Mouse (Mus musculus) liver, embryonic 11.5 days (tissue): ENCODE data around the gene Neu1. TPM values are rescaled to one million over a fixed set of nuclear protein-coding genes. Genes with fewer than 3 reads are reported as not detected.
"Not testable (repeated sequence)": the region's sequence is repeated elsewhere in the genome, so short reads cannot be mapped to it uniquely, and the experiment has no call there.

ENCODE experiments used
- ATAC-seq: fragments of 200-750 bp; cut with Nextera tagmentation; replicated peaks from 2 replicates; pipeline ENCODE4 v1.8.0; 2017; ENCODE audit warnings: moderate number of reproducible peaks, mild to moderate bottlenecking, moderate TSS enrichment, moderate library complexity; ENCODE audit not compliant: low FRiP score
- DNase-seq: peaks from one replicate; pipeline ENCODE4 v3.0.0-alpha.2; 2017; ENCODE audit warnings: low spot score
- H3K27ac ChIP-seq: fragments of 300-500 bp; sonication (generic); 2 replicates; pipeline ENCODE4 v1.5.1; 2014; ENCODE audit warnings: mild to moderate bottlenecking, low read depth, low read length, control low read depth
- H3K27me3 ChIP-seq: fragments of 300-500 bp; sonication (generic); replicated peaks from 2 replicates; pipeline ENCODE4 v1.6.1; 2014; ENCODE audit warnings: low read length, mixed read lengths; ENCODE audit not compliant: control insufficient read depth, insufficient read depth
- H3K36me3 ChIP-seq: fragments of 300-500 bp; sonication (generic); 2 replicates; pipeline ENCODE4 v1.6.1; 2014; ENCODE audit warnings: mild to moderate bottlenecking, low read length, moderate library complexity, mixed read lengths; ENCODE audit not compliant: control insufficient read depth, insufficient read depth
- H3K4me1 ChIP-seq: fragments of 300-500 bp; sonication (generic); replicated peaks from 2 replicates; pipeline ENCODE4 v1.6.1; 2014; ENCODE audit warnings: low read length, mixed read lengths; ENCODE audit not compliant: control insufficient read depth, insufficient read depth
- H3K4me2 ChIP-seq: fragments of 300-500 bp; sonication (generic); 2 replicates; pipeline ENCODE4 v1.6.1; 2014; ENCODE audit warnings: mild to moderate bottlenecking, control low read depth, moderate library complexity
- H3K4me3 ChIP-seq: fragments of 300-500 bp; sonication (generic); 2 replicates; pipeline ENCODE4 v1.5.1; 2014; ENCODE audit warnings: low read depth, low read length, control low read depth
- H3K9ac ChIP-seq: fragments of 300-500 bp; sonication (generic); 2 replicates; pipeline ENCODE4 v1.6.1; 2014; ENCODE audit warnings: low read depth, low read length, control low read depth
- H3K9me3 ChIP-seq: fragments of 300-500 bp; sonication (generic); 2 replicates; pipeline ENCODE4 v1.6.1; 2016; ENCODE audit warnings: low read length, inconsistent platforms, mixed read lengths; ENCODE audit not compliant: control insufficient read depth
- WGBS: fragments of 180-500 bp; shearing (Covaris S2); extraction: QIAGEN DNeasy Blood & Tissue Kit; methylation state at CpG from one replicate; pipeline ENCODE4 v1.1.7; 2014; 5-methylcytosine and 5-hydroxymethylcytosine counted together
- polyA plus RNA-seq: library from polyadenylated mRNA; unstranded; fragments of >200 nt; fragmentation: Nextera tagmentation; extraction: Ambion mirVana; gene quantifications from 2 replicates; pipeline ENCODE4 v1.2.1, GENCODE M21; 2014

The Neu1 gene
- polyA plus RNA-seq, 1 experiment from 2014 or later, result 26.4 TPM

DNA sequence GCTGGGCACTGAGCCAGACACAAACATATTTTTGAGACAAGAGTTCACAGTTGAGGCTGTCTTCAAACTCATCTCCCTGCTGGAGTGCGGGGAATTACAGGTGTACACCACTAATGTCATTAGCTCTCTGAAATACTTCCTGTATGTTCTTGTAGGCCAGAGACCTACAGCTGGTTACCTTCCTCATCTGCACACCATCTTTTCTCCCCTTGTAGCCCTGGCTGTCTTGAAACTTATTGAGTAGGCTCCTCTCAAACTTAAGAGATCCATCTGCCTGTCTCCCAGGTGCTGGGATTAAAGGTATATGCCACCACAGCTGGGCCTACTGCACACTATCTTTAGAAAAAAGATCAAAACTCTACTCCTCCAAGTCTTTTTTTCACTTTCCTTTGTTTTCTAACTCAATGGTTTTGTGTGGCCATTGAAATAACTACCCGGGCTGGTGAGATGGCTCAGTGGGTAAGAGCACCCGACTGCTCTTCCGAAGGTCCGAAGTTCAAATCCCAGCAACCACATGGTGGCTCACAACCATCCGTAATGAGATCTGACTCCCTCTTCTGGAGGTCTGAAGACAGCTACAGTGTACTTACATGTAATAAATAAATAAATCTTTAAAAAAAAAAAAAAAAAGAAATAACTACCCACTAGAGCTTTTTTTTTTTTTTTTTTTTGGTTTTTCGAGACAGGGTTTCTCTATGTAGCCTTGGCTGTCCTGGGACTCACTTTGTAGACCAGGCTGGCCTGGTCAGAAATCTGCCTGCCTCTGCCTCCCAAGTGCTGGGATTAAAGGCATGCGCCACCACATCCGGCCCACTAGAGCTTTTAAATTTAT, 17.9 kb downstream of the Neu1 start:
- H3K27ac ChIP-seq, result peak overlapping the region; percentile 99
- 40% methylated on average over 9 of the region's 9 CpGs for WGBS
- H3K9ac ChIP-seq, result not testable (repeated sequence)

GRCm38 (mm10) chr17:34949553-34949969, 18.5 kb downstream of the Neu1 start:
- H3K9ac ChIP-seq, result peak overlapping the region; percentile 34; the same call in 1 of the 2 replicates
- 14% methylated on average over 4 of the region's 4 CpGs for WGBS
- H3K27ac ChIP-seq, result peak overlapping the region; percentile 99
- ATAC-seq, result peak; percentile 51
- H3K4me3 ChIP-seq, result peak overlapping the region; percentile 94; the same call in 1 of the 2 replicates
- H3K4me1 ChIP-seq, result peaks cover 6% of the 10 kb centered on the region; the same call in 1 of the 2 replicates
- peak; percentile 71 for DNase-seq
- no peaks in the 10 kb centered on the region for H3K9me3 ChIP-seq
- peak overlapping the region; percentile 70; the same call in 1 of the 2 replicates for H3K4me2 ChIP-seq
- peaks cover 20% of the 10 kb centered on the region for H3K36me3 ChIP-seq
- H3K27me3 ChIP-seq, result no peaks in the 10 kb centered on the region

More for the DNA sequence above, 17.9 kb downstream of the Neu1 start:
- DNase-seq, H3K4me2 ChIP-seq, H3K9me3 ChIP-seq, H3K27me3 ChIP-seq, H3K4me3 ChIP-seq, ATAC-seq, H3K4me1 ChIP-seq: not testable (repeated sequence)
- peaks cover 20% of the 10 kb centered on the region for H3K36me3 ChIP-seq

DNA sequence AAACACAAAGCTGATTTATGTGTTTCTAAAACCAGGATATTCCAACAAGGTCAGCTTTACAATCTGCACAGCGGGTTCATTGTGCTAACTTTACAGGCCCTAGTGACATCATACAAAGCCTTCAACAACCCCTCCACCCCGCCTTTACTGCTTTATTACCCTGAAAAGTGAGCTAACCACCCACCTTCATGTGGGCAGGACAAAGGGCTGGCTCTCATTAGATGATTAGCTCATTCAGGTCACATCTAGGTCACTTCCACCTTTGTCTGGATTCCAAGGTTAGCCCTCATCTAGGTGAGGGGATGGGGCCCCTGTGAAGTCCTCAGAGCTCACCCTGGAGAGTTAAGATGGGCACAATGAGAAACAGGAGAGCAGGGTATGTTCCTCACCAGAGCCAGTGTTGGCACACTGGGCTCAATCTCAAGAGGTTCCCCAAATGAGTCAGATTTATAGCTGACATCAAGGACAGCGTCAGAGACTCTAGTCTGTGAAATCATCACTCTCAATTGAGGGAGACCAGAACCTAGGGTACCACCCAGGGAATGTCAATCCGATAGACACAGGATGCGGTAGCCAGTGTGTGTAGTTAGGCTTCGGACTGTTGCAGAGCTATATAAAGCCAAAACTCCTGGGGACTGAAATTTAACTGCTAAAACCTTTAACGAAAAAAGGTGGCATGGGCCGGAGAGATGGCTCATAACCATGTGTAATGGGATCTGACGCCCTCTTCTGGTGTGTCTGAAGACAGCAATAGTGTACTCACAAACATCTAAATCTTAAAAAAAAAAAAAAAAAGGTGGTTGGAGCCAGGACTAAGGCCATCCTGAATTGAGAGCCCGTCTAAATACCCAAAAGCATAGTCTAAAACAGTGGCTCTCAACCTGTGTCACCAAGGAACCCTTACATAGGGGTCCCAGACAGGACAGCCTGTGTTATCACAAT, 19.7 kb downstream of the Neu1 start:
- Histone ChIP-seq H3K27me3 (no peaks in the 10 kb centered on the region), H3K4me2 (peak overlapping the region; percentile 70), H3K36me3 (peaks cover 20% of the 10 kb centered on the region), H3K27ac (peak overlapping the region; percentile 99), H3K9me3 (no peaks in the 10 kb centered on the region), H3K4me1 (peaks cover 6% of the 10 kb centered on the region; the same call in 1 of the 2 replicates), H3K4me3 (peak overlapping the region; percentile 94), H3K9ac (peak overlapping the region; percentile 100)
- 21% methylated on average over 10 of the region's 10 CpGs for WGBS
- no peak for ATAC-seq
- DNase-seq, result no peak

DNA sequence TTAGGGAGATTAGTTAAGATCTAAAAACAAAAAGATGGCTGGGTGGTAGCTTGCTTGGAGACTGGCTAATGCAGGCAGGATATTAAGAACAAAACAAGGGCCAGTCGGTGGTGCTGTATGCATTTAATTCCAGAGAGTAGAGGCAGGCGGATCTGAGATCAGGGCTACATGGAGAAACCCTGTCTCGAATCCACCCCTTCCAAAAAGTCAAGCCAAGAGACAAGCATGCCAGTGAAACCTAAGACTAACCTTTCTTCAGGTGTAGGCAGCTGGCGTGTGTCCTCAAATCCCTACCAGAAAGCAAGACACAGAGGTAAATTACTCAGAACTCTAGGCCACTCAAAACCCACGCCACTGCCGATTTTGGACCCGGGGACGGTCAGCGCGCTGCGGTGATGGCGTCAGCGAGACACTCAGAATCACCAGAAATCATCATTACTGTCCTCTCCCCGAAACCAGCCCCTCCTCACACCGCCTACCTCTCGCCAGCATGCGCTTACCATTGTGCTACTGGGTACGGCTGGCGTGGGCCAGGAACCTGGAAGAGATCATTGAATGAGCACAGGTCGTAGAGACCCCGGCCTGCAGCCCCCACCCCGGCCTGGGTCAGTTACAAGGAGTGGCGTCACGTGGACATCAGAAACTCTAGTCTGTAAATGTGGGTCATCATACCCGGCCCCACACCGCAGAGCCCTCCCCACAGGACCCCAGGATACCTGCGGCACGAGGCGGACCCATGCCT, 20.8 kb downstream of the Neu1 start:
- peak overlapping the region; percentile 99 for H3K27ac ChIP-seq
- H3K27me3 ChIP-seq, result peaks cover under 1% of the 10 kb centered on the region; the same call in 1 of the 2 replicates
- peak overlapping the region; percentile 100 for H3K9ac ChIP-seq
- peaks cover 20% of the 10 kb centered on the region for H3K36me3 ChIP-seq
- under 1% methylated on average over 29 of the region's 29 CpGs for WGBS
- H3K9me3 ChIP-seq, result no peaks in the 10 kb centered on the region
- peak overlapping the region; percentile 94 for H3K4me3 ChIP-seq
- 0 out of 2 replicates have a peak, but pooled peaks have one; percentile 16 for ATAC-seq
- peaks cover 6% of the 10 kb centered on the region; the same call in 1 of the 2 replicates for H3K4me1 ChIP-seq
- peak overlapping the region; percentile 70 for H3K4me2 ChIP-seq
- no peak for DNase-seq

- Histone ChIP-seq H3K27me3 (peaks cover 3% of the 10 kb centered on the region; the same call in 1 of the 2 replicates), H3K9me3 (no peaks in the 10 kb centered on the region), H3K4me2 (peak overlapping the region; percentile 70), H3K4me1 (peaks cover 6% of the 10 kb centered on the region; the same call in 1 of the 2 replicates), H3K9ac (peak overlapping the region; percentile 100), H3K4me3 (peak overlapping the region; percentile 94), H3K36me3 (peaks cover 20% of the 10 kb centered on the region), H3K27ac (peak overlapping the region; percentile 99)
- ATAC-seq, result peak; percentile 66
- under 1% methylated on average over 23 of the region's 23 CpGs for WGBS
- DNase-seq, result peak; percentile 89
Measured at GRCm38 (mm10) chr17:34952378-34953040, 21.5 kb downstream of the Neu1 start.

DNA sequence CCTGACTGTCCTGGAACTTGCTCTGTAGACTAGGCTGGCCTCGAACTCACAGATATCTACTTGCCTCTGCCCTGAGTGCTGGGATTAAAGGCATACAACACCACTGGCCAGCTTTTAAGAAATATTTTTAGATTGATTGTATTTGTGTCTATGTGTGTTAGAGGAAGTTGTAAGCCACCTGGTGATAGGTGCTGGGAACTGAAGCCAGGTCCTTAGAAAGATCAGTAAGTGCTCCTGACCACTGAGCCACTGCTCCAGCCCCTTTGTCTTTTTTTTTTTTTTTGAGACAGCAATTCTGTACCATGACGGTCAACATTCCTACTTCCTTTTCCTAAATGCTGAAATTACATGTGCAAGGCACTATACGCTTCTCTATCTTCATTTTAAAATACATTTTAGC, 22.2 kb downstream of the Neu1 start:
- Histone ChIP-seq H3K27ac (0 out of 2 replicates have a peak overlapping the region, but pooled peaks have one; percentile 99), H3K9me3 (no peaks in the 10 kb centered on the region), H3K4me3 (peak overlapping the region; percentile 94), H3K36me3 (peaks cover 20% of the 10 kb centered on the region), H3K9ac (peak overlapping the region; percentile 100), H3K27me3 (peaks cover 3% of the 10 kb centered on the region; the same call in 1 of the 2 replicates), H3K4me2 (peak overlapping the region; percentile 70), H3K4me1 (peaks cover 6% of the 10 kb centered on the region; the same call in 1 of the 2 replicates)
- no peak for ATAC-seq
- DNase-seq, result no peak
- 79% methylated on average over 3 of the region's 3 CpGs for WGBS

GRCm38 (mm10) chr17:34953904-34954303, 22.9 kb downstream of the Neu1 start:
- Histone ChIP-seq H3K27ac (no peak overlapping the region), H3K36me3 (peaks cover 20% of the 10 kb centered on the region), H3K9me3 (no peaks in the 10 kb centered on the region), H3K27me3 (peaks cover 3% of the 10 kb centered on the region; the same call in 1 of the 2 replicates), H3K4me3 (no peak overlapping the region), H3K4me2 (no peak overlapping the region), H3K9ac (no peak overlapping the region), H3K4me1 (peaks cover 6% of the 10 kb centered on the region; the same call in 1 of the 2 replicates)
- DNase-seq (no peak), ATAC-seq (no peak)
- WGBS, result 91% methylated on average over 4 of the region's 4 CpGs
